Mouse (Mus musculus) cerebellum, postnatal 14 days (tissue): Measurements from ENCODE around the gene Phlda1.
"Not testable (repeated sequence)": the region's sequence is repeated elsewhere in the genome, so short reads cannot be mapped to it uniquely, and the experiment has no call there.

Experiments used
- DNase-seq, 2 experiments: peaks; one replicate each; pipeline ENCODE4 v3.0.0; 2021; ENCODE audit warnings: mixed read lengths in 2 of 2

The Phlda1 gene

DNA sequence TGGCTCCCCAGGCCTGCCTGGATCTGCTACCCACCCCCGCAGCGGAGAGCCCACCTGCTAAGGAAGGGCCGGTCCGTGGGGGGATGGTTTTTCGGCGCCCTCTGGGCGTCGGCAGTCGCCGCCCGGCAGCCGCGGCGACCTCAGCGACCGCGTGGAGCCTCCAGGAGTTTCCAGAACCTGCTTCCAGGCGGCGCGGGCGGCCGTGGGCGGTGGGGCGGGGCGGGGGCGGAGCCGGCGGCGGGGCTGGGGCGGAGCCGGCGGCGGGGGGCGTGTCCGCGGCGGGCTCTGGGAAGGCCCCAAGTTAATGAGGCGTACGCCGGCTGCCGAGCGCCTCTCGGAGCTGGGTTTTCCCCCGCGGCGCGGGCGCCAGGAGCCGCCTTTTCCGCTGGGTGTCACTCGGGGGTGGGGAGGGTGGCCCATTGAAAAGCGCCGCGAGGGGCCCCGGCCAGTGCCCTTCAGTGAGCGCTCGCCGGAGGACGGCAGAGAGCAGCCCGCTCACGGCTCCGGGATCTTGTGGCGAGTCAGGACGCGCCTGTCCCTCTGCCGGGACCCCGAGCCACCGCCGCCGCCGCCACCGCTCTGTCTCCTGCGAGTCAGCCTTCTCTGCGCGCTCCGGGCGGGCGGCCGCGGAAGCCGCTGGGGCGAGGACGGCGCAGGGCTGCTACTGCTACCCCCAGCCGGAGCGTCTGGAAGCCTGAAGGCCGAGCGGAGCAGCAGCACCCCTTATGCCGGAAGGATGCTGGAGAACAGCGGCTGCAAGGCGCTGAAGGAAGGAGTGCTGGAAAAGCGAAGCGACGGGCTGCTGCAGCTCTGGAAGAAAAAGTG lies at the start of gene Phlda1:
Gene Phlda1, plus strand, starts transcription at position 186 of the 825 bp plus-strand sequence.
- DNase-seq: peak; percentile 85 to 93

DNA sequence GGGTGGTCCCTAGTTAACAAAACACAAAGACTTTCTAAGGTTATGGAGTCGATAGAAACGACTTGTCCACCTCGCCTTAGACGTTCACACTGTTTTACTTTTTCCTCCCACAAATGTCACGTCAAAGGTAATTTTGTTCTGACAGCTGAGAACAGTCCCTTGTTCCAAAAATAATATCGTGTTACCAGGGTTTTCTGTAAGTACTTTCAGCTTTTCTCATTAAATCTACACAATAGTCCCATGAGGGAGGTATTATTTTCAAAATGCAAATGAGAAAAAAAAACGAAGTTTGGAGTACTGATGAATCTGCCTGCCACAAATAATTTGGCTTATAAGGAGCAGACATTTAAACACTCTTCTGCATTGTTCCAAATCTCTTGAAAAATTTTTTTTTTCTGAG lies 48.0 kb upstream of the Phlda1 start:
- DNase-seq: no peak

DNA sequence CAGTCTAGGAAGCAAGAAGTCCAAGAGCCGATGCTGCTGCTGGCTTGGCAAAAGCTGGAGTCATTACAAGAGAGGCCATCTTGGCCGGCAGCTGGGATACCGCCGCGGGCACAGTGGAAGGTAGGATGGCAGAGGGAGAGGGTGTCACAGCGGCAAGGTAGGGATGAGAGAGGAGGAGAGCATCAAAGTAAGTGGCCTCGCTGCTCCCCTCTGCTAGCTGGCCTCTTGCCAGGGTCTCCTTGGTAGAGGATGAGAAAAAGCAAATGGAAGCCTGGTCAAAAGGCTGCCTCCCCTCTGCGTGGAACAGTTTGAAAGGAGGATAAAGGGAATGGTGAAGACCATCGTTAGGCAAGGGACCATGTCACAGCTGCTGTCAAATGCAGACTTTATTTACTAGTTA lies 47.0 kb upstream of the Phlda1 start:
- DNase-seq: peak; percentile 30 to 64

DNA sequence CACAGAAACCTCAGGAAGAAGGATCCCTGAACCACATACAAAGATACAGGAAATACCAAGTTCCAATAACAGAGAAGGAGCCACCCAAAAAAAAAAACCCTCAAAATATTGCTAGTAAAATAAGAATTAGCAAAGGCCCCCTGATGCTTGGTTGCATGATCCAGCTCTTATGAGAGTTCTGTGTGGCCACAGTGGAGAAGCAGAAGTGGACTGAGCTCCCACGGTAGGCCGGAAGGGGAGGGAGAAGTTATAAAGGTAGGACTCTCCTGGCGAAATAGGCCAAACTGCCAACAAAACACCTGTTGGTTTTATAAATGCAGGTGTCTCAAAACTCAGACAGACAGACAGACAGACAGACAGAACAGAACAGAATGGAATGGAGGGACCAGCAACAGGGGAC lies 46.2 kb upstream of the Phlda1 start:
- no peak for DNase-seq

DNA sequence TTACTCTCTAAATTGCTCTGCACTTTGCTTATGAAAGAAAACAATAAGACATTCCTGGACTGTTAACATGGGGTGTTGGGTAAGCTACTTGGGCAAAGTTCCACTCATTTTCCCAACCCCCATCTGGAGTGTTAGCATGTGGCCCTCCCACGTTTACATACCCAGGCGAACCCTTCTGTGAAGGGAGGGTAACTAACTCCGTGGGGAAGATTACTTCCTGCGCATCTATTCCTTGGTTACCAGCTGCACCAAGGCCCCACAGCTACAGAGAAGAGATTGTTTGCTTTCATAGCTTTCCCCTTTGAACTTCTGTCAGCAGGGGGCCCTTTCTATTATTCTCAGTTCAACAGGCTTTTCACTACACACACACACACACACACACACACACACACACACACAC lies 45.7 kb upstream of the Phlda1 start:
- no peak for DNase-seq

DNA sequence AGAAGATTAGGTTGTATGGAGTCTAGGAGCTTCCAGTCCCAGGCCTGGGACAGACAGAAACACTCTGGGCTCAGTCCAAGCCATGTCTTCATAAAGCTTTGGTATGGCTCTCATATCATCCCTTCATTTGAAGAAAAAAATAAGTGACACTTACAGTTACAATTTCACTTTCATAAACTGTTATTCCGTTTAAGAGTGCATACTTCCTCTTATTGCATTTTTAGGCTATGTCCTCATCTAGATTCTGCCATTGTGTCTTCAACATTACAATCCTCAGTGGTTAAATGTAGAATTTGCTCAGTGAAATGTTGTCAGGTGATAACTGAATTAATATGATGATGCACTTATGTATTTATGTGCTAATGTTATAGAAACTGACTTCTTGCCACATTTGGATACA lies 41.3 kb upstream of the Phlda1 start:
- DNase-seq: no peak

DNA sequence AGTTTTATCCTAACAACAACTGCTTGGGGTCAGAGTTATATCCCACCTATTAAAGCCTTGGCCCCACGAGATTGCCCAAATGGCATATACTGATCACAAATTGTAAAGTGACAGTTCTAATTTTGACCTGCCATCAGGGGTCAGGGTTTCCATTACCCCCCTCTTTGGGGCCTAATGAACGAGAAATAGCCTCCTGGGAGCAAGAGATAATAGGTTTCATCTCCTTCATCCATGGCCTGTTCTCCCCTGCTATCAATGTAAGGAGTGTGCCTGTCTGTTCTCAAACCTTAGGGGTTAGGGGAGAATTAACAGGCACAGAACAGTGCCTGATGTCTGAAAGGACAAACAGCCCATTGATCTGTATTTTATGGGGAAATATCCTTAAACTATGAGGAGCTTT lies 40.7 kb upstream of the Phlda1 start:
- DNase-seq: no peak

DNA sequence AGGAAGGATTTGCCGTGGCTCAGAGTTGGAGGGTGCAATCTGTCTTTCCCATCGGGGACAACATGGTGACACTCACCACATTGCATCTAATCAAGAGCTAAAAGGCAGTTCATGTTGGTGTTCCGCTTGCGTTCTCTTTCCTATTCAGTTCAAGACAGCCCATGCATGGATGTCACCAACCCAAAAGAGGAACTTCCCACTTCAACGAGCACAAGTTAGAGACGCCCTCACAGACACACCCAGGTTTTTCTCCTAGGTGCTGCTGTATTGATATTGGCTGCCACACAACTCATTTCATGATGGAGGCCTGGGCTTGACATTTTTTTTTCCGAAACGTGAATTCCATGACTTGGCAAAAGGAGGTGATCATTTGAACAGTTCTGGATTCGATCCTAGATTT lies 34.9 kb upstream of the Phlda1 start:
- no peak for DNase-seq

DNA sequence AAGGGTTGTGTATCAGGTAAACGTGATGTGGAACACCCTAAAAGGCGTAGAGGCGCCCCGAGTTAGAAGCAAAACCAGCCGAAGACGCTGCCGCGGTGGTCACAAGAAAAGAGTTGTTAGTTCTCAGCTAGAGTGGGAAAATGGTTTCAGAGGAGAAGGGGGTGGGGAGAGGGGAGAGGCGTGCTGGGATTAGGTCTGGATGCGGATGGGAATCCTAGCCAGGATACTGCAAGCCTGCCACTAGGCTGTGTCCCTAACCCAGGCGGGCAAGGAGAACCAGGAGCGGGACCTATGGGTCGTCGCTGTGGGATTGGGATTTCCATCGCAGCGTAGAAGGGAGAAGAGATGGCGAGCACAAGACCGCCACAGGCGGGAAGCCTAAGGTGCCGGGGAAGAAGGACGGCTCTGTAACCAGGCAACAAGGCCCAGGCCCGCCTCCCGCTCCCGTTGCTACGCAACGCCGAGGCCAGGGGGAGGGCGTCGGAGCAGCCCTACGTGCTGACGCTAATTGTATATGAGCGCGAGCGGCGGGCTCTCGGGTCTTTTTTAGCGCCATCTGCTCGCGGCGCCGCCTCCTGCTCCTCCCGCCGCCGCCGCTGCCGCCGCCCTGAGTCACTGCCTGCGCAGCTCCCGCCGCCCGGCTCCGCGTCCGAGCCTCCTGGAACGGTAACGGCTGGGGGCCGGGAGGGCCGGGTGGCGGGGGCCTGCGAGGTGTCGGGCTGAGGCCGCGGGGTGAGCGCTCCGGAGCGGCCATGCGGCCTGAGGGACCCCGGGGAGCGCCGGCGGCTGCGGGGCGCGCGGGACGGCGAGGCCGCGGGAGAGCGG lies 33.2 kb upstream of the Phlda1 start, which contains the start of gene Nap1l1:
Gene Nap1l1, plus strand, starts transcription at position 538 of the 825 bp plus-strand sequence.
- DNase-seq: peak; percentile 95 to 99

DNA sequence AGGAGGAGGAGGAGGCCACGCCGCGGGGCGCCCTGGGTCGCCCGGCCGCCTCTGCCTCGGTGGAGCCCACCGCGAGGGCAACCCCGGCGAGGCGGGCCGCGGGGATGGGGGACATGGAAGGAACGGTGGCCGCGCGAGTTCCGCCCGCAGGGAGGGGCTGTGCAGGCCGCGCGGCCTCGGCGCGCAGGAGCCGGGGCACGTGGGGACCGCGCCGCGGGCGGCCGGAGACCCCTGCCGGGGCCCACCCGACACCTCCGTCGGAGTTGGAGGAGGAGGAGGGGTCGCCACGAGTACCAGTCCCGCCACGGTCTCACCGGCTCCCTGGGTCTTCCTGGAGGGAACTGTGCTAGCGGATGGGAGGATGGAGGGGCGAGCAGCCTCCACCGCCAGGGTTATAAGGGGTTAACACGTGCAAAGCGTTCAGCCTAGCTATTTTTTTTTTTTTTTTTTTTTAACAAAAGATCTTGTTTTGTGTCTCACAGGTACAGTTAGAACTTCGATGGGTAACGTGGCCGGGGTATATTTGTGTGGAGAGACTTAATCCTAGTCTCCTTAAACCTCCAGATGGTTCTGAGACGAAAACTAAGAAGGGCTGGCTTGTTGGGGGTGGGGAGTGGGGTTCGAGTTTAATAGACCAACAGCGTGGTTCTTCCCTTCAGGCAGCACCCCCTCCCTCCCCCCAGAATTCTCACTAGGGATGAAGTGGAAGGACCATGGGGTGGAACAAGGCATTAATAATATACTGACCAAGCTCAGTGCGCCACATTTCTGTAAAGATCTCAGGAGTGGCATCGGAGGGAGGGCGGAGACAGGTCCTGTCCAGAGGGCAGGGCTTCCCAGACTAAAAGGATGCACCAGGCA lies 32.3 kb upstream of the Phlda1 start:
- DNase-seq: peak; percentile 68 to 73

DNA sequence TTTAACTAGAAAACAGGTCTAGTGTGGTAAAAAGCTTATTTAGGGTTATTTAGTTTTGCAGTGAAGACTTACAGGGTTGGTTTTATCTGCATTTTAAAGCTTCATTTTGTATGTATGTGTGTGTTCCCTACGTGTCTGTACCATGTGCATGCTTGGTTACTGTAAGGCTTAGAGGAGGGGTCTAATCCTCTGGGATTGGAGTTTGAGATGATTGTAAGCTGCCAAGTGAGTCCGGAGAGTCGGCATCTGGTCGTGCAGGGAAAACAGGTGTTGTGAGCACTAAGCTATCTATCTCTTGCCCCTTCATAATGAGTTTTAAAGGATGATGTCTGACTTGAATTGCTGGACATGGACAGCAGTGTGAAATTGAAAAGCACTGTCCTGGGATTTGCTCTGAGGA lies 29.8 kb upstream of the Phlda1 start:
- DNase-seq: no peak

DNA sequence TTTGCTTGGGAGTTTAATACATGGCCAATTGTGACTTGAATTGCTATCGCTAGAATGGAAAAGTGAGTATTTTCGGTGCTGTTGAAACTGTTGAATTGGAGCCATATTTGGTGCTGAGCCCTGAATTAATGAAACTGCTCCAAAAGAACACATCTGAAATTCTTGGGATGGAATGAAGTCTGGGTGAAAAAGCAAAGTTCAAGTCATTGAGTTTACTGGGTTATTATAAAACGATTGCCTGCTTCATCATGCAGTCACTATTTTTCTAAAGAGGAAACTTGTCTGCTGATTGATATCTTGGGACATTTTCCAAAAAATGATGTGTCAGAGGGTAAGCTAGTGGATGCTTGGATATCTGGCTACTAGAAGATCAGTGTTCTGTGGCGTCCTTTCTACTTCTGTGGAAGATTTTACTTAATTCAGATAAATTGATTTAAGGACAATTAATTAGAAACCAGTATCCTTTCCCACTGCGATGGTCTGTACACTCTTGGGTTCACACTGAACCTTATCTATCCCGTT lies 29.0 kb upstream of the Phlda1 start:
- no peak for DNase-seq

DNA sequence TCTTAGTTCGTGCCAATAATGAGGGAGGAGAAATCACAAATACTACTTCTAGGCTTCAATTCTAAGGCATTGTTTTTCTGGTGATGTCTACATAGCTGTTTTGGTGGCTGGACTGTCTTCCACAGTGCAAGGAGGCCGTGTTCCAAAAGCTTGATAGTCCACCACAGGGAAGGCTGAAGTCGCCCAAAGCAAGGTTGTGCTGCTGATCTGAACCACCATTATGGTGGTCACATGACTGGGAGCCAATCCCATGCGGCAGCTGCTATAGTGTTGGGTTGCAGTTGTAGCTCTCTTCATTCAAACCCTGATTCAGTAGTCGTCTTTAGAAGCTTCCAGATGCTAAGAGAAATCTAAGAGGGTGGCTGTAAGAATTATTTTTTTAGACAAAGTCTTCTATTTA lies 26.5 kb upstream of the Phlda1 start:
- DNase-seq: no peak

DNA sequence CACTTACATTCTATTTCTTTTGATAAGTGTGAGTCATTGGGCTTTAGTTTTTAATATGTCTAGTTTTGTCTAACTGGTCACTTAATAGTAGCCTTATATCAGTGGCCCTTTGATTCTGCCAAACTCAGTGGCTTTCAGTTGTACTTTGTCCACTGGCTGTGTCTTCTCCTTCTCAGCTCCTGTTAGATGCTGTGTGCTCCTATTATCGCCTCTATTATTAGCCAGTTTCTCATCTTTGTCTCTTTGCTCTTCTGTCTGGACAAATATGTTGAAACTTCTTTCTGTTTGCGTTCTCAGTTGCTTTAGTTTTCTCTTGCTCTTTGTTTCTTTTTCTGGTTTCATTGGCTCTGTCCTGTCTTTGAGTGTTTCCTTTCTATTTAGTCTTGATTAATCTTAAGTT lies 23.4 kb upstream of the Phlda1 start:
- no peak for DNase-seq

DNA sequence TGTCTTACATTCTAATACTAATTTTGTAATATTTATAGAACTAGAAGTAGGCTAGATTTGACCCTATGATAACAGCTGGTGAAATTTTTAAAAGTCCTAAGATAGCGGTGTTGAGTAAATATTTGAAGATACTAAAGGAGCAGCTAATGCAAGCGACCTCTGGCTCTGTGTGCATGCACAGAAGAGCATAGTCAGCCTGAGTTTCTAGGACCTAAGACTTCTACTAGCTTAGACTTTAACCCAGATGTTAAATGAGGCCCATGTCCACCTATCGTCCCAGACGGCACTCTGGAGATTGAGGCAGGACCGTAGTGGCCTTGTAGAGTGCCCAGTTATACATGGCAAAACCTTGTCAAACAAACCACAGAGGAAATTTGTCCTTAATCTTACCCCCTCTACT lies 22.0 kb upstream of the Phlda1 start:
- DNase-seq: no peak

DNA sequence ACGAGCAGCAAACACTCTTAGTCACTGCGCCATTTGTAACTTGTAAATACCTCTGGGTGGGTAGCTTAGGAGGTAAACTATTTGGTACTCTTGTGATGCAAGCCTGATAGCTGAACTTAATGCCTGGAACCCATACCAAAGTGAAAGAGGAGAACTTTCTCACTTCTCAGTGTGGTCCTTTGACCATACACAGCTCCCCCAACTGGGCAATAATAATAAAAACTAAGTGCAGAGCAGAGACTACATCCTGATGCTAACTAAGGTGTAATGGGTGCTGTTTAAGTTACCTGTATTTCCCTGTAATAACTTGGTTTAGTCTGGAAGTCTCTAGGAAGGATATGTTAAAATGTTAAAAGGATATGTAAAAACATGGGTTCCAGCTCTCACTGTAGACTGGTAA lies 17.3 kb upstream of the Phlda1 start:
- DNase-seq: no peak

DNA sequence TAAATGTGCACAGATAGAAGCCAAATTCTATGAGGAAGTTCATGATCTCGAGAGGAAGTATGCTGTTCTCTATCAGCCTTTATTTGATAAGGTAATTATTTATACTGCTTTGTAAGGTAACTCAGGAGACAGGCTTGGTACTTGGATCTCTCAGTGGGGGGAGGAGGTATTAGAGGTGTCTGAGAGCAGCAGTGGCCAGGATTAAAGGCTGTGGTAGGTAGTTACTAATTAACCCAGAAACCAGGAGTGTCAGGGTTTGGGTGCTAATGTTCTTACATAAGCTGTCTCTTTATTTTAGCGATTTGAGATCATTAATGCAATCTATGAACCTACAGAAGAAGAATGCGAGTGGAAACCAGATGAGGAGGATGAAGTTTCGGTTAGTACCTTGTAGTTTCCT lies 16.0 kb upstream of the Phlda1 start:
- not testable (repeated sequence) for DNase-seq

DNA sequence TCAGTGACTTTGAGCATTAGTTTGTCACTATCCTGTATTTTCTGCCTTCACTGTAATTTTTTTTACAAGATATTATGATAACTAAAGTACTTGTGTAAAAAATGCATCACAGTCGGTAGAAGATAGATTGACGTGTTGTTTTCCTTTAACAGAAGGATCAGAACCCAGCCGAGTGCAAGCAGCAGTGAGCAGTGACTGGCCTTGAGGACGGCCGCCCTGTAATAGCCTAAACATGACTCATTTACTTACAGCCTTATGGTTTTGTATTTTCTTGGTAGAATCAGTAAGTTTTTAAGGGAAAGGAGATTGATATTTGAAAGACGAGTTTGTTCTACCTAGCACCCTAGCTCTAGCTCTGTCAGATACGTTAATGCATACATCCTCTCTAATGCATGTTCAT lies 10.2 kb upstream of the Phlda1 start:
- no peak for DNase-seq

DNA sequence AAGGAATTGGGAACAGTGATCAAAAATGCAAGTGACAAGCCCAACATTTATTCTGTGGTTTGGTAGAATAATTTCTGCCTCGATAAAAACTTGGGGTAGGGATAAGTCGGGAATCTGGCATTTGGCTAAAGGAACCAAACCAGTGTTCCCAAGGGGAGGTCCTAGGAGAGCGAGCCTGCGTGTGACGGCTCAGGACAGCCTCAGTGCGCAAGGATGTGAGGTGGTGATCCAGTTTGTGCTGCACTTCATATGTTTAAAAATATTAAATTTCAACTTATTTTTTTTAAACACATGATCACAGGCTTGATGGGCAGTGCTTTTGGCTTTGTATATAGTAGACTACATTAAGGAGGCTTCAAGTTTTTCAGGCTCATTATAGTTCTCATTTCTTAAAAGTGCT lies 6.2 kb upstream of the Phlda1 start:
- DNase-seq: no peak

DNA sequence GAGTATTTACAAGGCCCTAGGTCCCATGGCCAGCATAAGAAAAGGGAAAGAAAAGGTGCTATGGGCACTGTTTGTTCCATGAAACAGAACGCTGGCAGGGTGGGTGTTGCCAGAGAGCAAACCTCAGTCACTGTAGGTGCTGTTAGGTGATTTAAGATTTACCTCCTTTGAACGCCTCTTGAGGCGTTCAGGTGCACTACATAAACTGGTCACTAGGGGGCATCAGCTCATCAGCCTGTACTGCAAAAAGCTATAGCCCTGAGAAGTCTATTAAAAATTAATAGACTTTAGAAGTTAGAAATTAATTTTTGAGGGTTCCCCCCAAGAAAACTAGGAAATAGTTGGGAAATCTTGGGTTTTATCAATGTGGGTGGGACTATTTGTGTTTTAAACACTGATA lies 3.0 kb upstream of the Phlda1 start:
- peak; percentile 89 to 91 for DNase-seq

DNA sequence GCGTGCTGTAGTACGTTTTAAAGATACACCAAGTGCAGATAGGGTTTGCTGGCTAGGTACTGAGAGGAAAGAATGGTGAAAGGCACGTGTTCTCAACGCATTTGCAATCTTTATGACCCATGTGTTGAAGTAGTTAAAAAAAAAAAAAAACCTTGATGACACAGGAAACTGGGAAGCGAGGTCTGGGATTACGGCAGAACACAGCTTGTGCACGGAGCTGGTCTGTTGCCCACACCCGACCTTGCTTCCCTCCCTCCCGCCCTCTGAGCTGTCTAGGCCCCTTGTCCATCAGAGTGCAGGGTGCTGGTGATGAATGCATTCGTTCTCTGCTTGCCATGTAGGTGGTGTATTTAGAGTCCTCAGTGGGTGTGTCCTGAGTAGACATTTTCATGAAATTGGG lies 2.4 kb upstream of the Phlda1 start:
- DNase-seq: no peak

DNA sequence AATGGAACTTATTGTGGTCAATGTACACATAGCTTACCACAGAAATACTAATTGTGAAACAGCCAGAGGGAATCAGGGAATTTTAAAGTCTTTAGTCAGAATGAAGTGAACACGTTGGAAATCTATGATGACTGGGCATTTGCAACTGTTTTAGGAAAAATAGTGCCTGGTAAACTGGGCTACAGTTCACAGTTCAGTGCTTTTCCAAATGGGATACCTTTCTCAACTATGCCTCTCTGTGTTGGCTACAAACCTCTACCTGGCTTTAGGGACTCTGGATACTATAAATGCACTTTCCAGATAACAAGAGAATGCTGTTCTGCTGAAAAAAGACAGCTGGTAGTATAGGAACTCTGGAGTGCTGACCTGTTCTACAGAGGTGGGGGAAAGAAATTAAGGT lies 1.5 kb upstream of the Phlda1 start:
- DNase-seq: no peak

DNA sequence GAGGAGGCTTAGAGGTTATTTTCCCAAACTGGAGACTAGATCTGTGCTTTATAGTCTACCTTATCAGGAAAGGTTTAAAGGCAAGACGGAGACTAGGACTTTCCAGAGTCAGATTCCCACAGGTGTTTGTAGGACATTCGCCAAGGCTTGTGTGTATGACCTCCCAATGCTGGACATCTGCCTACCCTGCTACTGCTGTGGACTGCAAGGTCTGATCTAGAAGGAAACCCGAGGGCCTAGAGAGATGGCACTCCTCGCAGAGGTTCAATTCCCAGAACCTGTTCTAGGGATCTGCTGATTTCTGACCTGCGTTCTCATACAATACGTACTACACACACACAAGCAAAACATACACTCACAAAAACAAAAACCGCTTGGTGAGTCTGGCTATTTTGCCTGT lies 680 bp upstream of the Phlda1 start:
- DNase-seq: peak in 1 of 2 experiments; percentile 61
